Mouse (Mus musculus) heart, adult 2 months (tissue): ENCODE measurements around the gene Dph5.

Experiments used
- CTCF ChIP-seq: fragments of 200-600 bp; IDR thresholded peaks from 2 replicates; pipeline ENCODE4 v1.8.1; 2022; ENCODE audit warnings: antibody characterized with exemption, mild to moderate bottlenecking, moderate library complexity
- EP300 ChIP-seq: fragments of 200-500 bp; IDR thresholded peaks from 2 replicates; pipeline ENCODE4 v1.6.1; 2011; ENCODE audit warnings: low read depth, low read length, control low read depth; ENCODE audit not compliant: insufficient read depth
- POLR2A ChIP-seq: fragments of 200-500 bp; IDR thresholded peaks from 2 replicates; pipeline ENCODE4 v1.6.1; 2011; ENCODE audit warnings: mild to moderate bottlenecking, low read depth, low read length, control low read depth; ENCODE audit not compliant: insufficient read depth

- TF ChIP-seq POLR2A (no peak), CTCF (no peak), EP300 (no peak)
Measured at GRCm38 (mm10) chr3:115898354-115898948, 10.8 kb downstream of the Dph5 start.
